Mouse (Mus musculus): ENCODE data around the gene Tlk1.

Tlk1 gene

GRCm38 (mm10) chr2:70690195-70690594 is 135.3 kb downstream of the Tlk1 start:
- no peak for DNase-seq (ENCODE audit: low read depth, low spot score)

GRCm38 (mm10) chr2:70688454-70689078 is 137.0 kb downstream of the Tlk1 start:
- DNase-seq (ENCODE audit: low read depth, low spot score): no peak

GRCm38 (mm10) chr2:70682324-70682723 is 143.2 kb downstream of the Tlk1 start:
- no peak for DNase-seq (ENCODE audit: low read depth, low spot score)

GRCm38 (mm10) chr2:70673445-70674126 is 151.9 kb downstream of the Tlk1 start:
- no peak for DNase-seq (ENCODE audit: low read depth, low spot score)

- DNase-seq (ENCODE audit: low read depth, low spot score): peak; percentile 47
Measured at GRCm38 (mm10) chr2:70672476-70672875, 153.1 kb downstream of the Tlk1 start.

GRCm38 (mm10) chr2:70669896-70670295 is 155.6 kb downstream of the Tlk1 start:
- DNase-seq (ENCODE audit: low read depth, low spot score): no peak

- DNase-seq (ENCODE audit: low read depth, low spot score): no peak
Measured at GRCm38 (mm10) chr2:70669241-70669640, 156.3 kb downstream of the Tlk1 start.

GRCm38 (mm10) chr2:70667016-70667415 is 158.5 kb downstream of the Tlk1 start:
- DNase-seq (ENCODE audit: low read depth, low spot score): no peak

- no peak for DNase-seq (ENCODE audit: low read depth, low spot score)
Measured at GRCm38 (mm10) chr2:70663764-70664163, 161.8 kb downstream of the Tlk1 start.

Measured in telencephalon, adult 2 months (tissue).